Mouse (Mus musculus) forebrain, embryonic 11.5 days (tissue): ENCODE data around the gene Mrtfa. TPM values are rescaled to one million over a fixed set of nuclear protein-coding genes. Genes with fewer than 3 reads are reported as not detected.

ENCODE experiments used
- ATAC-seq: fragments of 200-750 bp; cut with Nextera tagmentation; replicated peaks from 2 replicates; pipeline ENCODE4 v1.8.0; 2017; ENCODE audit warnings: moderate TSS enrichment; ENCODE audit not compliant: low FRiP score
- DNase-seq: peaks from one replicate; pipeline ENCODE4 v3.0.0-alpha.2; 2017; ENCODE audit warnings: low spot score
- H3K27ac ChIP-seq: fragments of 300-500 bp; sonication (generic); 2 replicates; pipeline ENCODE4 v1.5.1; 2014; ENCODE audit warnings: low read depth, low read length
- H3K27me3 ChIP-seq: fragments of 300-500 bp; sonication (generic); 2 replicates; pipeline ENCODE4 v1.6.1; 2014; ENCODE audit warnings: mild to moderate bottlenecking, low read length, mixed read lengths; ENCODE audit not compliant: control insufficient read depth, insufficient read depth
- H3K36me3 ChIP-seq: fragments of 300-500 bp; sonication (generic); 2 replicates; pipeline ENCODE4 v1.6.1; 2014; ENCODE audit warnings: mild to moderate bottlenecking, low read length, moderate library complexity, mixed read lengths; ENCODE audit not compliant: control insufficient read depth, insufficient read depth
- H3K4me1 ChIP-seq: fragments of 300-500 bp; sonication (generic); replicated peaks from 2 replicates; pipeline ENCODE4 v1.6.1; 2014; ENCODE audit warnings: low read length, mixed read lengths; ENCODE audit not compliant: control insufficient read depth, insufficient read depth
- H3K4me2 ChIP-seq: fragments of 300-500 bp; sonication (generic); 2 replicates; pipeline ENCODE4 v1.6.1; 2014; ENCODE audit warnings: low read depth, mild to moderate bottlenecking, low read length, moderate library complexity, mixed read lengths; ENCODE audit not compliant: severe bottlenecking
- H3K4me3 ChIP-seq: fragments of 300-500 bp; sonication (generic); 2 replicates; pipeline ENCODE4 v1.5.1; 2014; ENCODE audit warnings: low read depth, low read length
- H3K9ac ChIP-seq: fragments of 300-500 bp; sonication (generic); 2 replicates; pipeline ENCODE4 v1.6.1; 2014; ENCODE audit warnings: low read length
- H3K9me3 ChIP-seq: fragments of 300-500 bp; sonication (generic); 2 replicates; pipeline ENCODE4 v1.6.1; 2016; ENCODE audit warnings: low read length, mixed read lengths; ENCODE audit not compliant: control insufficient read depth
- WGBS: fragments of 180-500 bp; shearing (Covaris S2); extraction: QIAGEN DNeasy Blood & Tissue Kit; methylation state at CpG from one replicate; pipeline ENCODE4 v1.1.7; 2014; 5-methylcytosine and 5-hydroxymethylcytosine counted together
- polyA plus RNA-seq: library from polyadenylated mRNA; unstranded; fragments of >200 nt; fragmentation: Nextera tagmentation; extraction: Ambion mirVana; gene quantifications from 2 replicates; pipeline ENCODE4 v1.2.1, GENCODE M21; 2014

The Mrtfa gene
- 29.7 and 30.5 TPM in 2 replicates for polyA plus RNA-seq

DNA sequence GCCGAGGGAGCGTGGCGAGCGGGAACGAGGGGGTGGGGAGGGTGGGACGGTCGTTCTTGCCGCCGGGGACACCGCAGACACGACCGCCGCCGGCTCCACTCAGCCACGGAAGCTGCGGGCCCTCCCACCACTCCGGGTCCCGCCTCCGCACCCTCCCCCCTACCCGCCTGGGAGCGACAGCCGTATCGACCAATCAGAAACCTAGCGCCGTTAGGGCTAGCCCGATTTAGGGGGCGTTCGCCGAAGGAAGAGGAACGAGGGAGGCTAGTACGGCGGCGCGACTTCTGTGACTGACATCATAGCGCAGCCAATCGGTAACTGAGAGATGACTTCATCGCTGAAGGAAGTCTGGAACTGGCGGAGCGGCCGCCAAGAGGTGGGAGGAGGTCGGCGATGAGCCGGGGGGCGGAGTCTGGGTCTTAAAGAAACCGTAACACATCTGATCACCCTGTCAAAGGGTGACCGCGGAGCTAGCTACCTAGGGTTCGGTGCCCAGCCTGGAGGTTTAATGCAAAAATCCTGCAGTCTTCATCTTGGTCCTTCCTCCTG lies at the start of gene Mrtfa:
Gene Mrtfa (minus strand): TSS at position 128 of the 549 bp plus-strand sequence.
- H3K27me3 ChIP-seq, result no peaks in the 10 kb centered on the region
- peak; percentile 99 for DNase-seq
- no peaks in the 10 kb centered on the region for H3K9me3 ChIP-seq
- peak within 1 kb of the TSS; percentile 67 for H3K4me3 ChIP-seq
- peak within 1 kb of the TSS; percentile 72 for H3K4me2 ChIP-seq
- peak within 1 kb of the TSS; percentile 79 for H3K9ac ChIP-seq
- peak within 1 kb of the TSS; percentile 62; the same call in 1 of the 2 replicates for H3K27ac ChIP-seq
- ATAC-seq, result peak; percentile 100
- no peaks in the 10 kb centered on the region; the same call in 1 of the 2 replicates for H3K4me1 ChIP-seq
- no peaks in the 10 kb centered on the region for H3K36me3 ChIP-seq
- under 1% methylated on average over 48 of the region's 48 CpGs for WGBS

DNA sequence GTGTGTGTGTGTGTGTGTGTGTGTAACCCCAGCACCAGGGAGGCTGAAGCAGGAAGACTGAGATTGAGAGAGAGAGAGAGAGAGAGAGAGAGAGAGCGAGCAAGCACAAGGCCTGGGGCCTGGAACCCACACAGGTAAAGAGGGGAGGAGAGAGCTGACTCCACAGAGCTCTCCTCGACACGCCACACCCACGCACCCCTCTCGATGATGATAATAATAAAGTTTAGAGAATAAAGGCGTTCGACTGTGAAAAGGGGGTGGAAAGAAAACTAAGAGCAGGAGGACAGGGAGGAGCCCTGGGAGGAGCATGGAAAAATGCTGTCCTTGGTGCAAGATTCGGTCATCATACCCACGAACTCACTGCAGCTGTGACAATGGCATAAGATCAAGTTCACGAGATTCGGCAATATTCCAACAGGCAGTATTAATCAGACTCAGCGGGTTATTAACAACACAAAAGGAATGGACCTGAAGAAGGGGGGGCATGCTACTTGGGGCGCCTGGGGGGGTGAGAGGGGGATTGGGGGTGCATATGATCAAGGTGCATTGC lies 49.3 kb upstream of the Mrtfa start:
- Histone ChIP-seq H3K27ac (no peak overlapping the region), H3K4me1 (peaks cover 5% of the 10 kb centered on the region; the same call in 1 of the 2 replicates), H3K4me2 (no peak overlapping the region), H3K9me3 (no peaks in the 10 kb centered on the region), H3K4me3 (no peak overlapping the region), H3K27me3 (0 out of 2 replicates have a peak, but pooled peaks cover 2% of the 10 kb centered on the region), H3K36me3 (no peaks in the 10 kb centered on the region), H3K9ac (no peak overlapping the region)
- 72% methylated on average over 13 of the region's 13 CpGs for WGBS
- no peak for ATAC-seq
- DNase-seq, result no peak

- Histone ChIP-seq H3K9me3 (no peaks in the 10 kb centered on the region), H3K4me3 (no peak overlapping the region), H3K27ac (no peak overlapping the region), H3K36me3 (no peaks in the 10 kb centered on the region), H3K9ac (no peak overlapping the region), H3K4me2 (no peak overlapping the region), H3K4me1 (peaks cover 5% of the 10 kb centered on the region; the same call in 1 of the 2 replicates), H3K27me3 (0 out of 2 replicates have a peak, but pooled peaks cover 2% of the 10 kb centered on the region)
- DNase-seq (peak; percentile 73), ATAC-seq (no peak)
- 28% methylated on average over 7 of the region's 7 CpGs for WGBS
Measured at GRCm38 (mm10) chr15:81239261-81239660, 48.7 kb upstream of the Mrtfa start.

DNA sequence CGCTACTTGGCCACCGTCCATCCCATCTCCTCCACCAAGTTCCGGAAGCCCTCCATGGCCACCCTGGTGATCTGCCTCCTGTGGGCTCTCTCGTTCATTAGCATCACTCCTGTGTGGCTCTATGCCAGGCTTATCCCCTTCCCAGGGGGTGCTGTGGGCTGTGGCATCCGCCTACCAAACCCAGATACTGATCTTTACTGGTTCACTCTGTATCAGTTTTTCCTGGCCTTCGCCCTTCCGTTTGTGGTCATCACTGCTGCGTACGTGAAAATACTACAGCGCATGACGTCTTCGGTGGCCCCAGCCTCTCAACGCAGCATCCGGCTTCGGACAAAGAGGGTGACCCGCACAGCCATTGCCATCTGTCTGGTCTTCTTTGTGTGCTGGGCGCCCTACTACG lies 46.9 kb upstream of the Mrtfa start:
- 94% methylated on average over 18 of the region's 18 CpGs for WGBS
- H3K4me1 ChIP-seq, result peaks cover 5% of the 10 kb centered on the region; the same call in 1 of the 2 replicates

GRCm38 (mm10) chr15:81236062-81236461 lies 45.5 kb upstream of the Mrtfa start:
- no peak overlapping the region for H3K27ac ChIP-seq
- ATAC-seq (no peak), DNase-seq (no peak)
- H3K4me2 ChIP-seq, result peak overlapping the region; percentile 90
- WGBS, result 8% methylated on average over 8 of the region's 8 CpGs
- H3K36me3 ChIP-seq, result no peaks in the 10 kb centered on the region
- H3K4me3 ChIP-seq, result peak overlapping the region; percentile 37
- H3K9ac ChIP-seq, result peak overlapping the region; percentile 52; the same call in 1 of the 2 replicates
- 0 out of 2 replicates have a peak, but pooled peaks cover 2% of the 10 kb centered on the region for H3K27me3 ChIP-seq
- H3K4me1 ChIP-seq, result peaks cover 5% of the 10 kb centered on the region; the same call in 1 of the 2 replicates
- H3K9me3 ChIP-seq, result no peaks in the 10 kb centered on the region

More for the DNA sequence above, 46.9 kb upstream of the Mrtfa start:
- Histone ChIP-seq H3K9ac (no peak overlapping the region), H3K36me3 (no peaks in the 10 kb centered on the region), H3K4me2 (no peak overlapping the region), H3K27ac (no peak overlapping the region), H3K9me3 (no peaks in the 10 kb centered on the region), H3K27me3 (0 out of 2 replicates have a peak, but pooled peaks cover 2% of the 10 kb centered on the region), H3K4me3 (no peak overlapping the region)
- no peak for ATAC-seq
- no peak for DNase-seq

DNA sequence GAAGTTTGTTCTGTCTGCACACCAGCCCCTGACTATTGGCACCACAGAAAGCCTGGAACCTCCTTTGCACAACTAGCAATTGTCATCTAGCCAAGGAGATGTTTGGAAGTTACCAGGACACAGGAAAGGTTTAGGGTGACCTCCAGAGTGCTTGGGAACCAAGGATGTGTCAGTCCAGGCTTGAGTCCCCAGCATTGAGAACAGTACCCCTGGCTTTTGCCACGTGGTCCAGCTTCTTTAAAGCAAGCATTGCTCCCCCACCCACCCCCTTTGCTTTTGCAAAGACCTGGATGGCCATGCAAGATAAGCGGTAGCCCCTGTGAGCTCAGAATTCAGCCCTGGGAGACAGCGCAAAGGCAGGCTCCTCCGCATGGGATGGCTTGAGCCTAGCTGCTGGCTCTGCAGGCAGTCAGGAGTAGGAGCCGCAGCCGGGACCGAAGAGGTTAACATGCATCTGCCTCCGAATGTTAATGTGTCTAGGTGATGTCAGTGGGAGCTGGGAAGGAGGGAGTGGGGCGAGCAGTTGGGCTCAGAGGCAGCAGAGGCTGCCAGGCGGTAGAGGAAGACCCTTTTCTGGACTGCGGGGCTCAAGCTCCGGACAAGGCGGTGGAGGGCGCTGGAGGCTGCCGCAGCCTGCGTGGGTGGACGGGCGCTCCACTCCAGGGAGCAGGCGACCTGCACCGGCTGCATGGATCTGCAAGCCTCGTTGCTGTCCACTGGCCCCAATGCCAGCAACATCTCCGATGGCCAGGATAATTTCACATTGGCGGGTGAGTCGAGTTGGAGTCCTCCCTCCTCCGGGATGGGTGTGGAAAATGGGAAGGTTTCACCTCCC lies 44.7 kb upstream of the Mrtfa start, which contains the start of gene Mchr1:
Gene Mchr1 (plus strand): TSS at position 414 of the 835 bp plus-strand sequence.
- H3K9ac ChIP-seq, result peak within 1 kb of the TSS; percentile 52
- peaks cover 5% of the 10 kb centered on the region; the same call in 1 of the 2 replicates for H3K4me1 ChIP-seq
- under 1% methylated on average over 25 of the region's 25 CpGs for WGBS
- H3K27ac ChIP-seq, result no peak within 1 kb of the TSS
- H3K36me3 ChIP-seq, result no peaks in the 10 kb centered on the region
- ATAC-seq (peak; percentile 79; the same call in 1 of the 2 replicates), DNase-seq (peak; percentile 82)
- H3K9me3 ChIP-seq, result no peaks in the 10 kb centered on the region
- H3K27me3 ChIP-seq, result 0 out of 2 replicates have a peak, but pooled peaks cover 2% of the 10 kb centered on the region
- H3K4me3 ChIP-seq, result peak within 1 kb of the TSS; percentile 37
- H3K4me2 ChIP-seq, result peak within 1 kb of the TSS; percentile 90

GRCm38 (mm10) chr15:81231325-81231724 lies 40.8 kb upstream of the Mrtfa start:
- no peak overlapping the region for H3K27ac ChIP-seq
- H3K4me1 ChIP-seq, result peaks cover 5% of the 10 kb centered on the region; the same call in 1 of the 2 replicates
- H3K4me2 ChIP-seq, result no peak overlapping the region
- H3K27me3 ChIP-seq, result no peaks in the 10 kb centered on the region
- H3K4me3 ChIP-seq, result no peak overlapping the region
- WGBS, result 84% methylated on average over 7 of the region's 7 CpGs
- no peaks in the 10 kb centered on the region for H3K36me3 ChIP-seq
- H3K9ac ChIP-seq, result no peak overlapping the region
- no peak for ATAC-seq
- no peaks in the 10 kb centered on the region for H3K9me3 ChIP-seq
- no peak for DNase-seq

- no peak overlapping the region for H3K4me2 ChIP-seq
- DNase-seq, result no peak
- H3K27me3 ChIP-seq, result no peaks in the 10 kb centered on the region
- no peak for ATAC-seq
- no peak overlapping the region for H3K4me3 ChIP-seq
- no peak overlapping the region for H3K9ac ChIP-seq
- no peak overlapping the region for H3K27ac ChIP-seq
- H3K4me1 ChIP-seq, result no peaks in the 10 kb centered on the region
- H3K36me3 ChIP-seq, result no peaks in the 10 kb centered on the region
- WGBS, result 76% methylated on average over 3 of the region's 3 CpGs
- no peaks in the 10 kb centered on the region for H3K9me3 ChIP-seq
Measured at GRCm38 (mm10) chr15:81229791-81230190, 39.2 kb upstream of the Mrtfa start.
